Mouse (Mus musculus): ENCODE results near the gene Bglap.
"Not testable (repeated sequence)": the region's sequence is repeated elsewhere in the genome, so short reads cannot be mapped to it uniquely, and the experiment has no call there.

The Bglap gene

GRCm38 (mm10) chr3:88393776-88394375, 9.6 kb upstream of the Bglap start:
- DNase-seq (ENCODE audit: low spot score) = no peak

- DNase-seq (ENCODE audit: low spot score) = not testable (repeated sequence)
These were observed 1.9 kb downstream of the Bglap start for GRCm38 (mm10) chr3:88382383-88382782.

GRCm38 (mm10) chr3:88381389-88382315, 2.6 kb downstream of the Bglap start:
- peak; percentile 61 for DNase-seq (ENCODE audit: low spot score)

- not testable (repeated sequence) for DNase-seq (ENCODE audit: low spot score)
These were observed 5.7 kb downstream of the Bglap start, which contains the start of gene Bglap2 for GRCm38 (mm10) chr3:88378599-88378998. Gene Bglap2, minus strand, starts transcription at chr3:88378699.

- not testable (repeated sequence) for DNase-seq (ENCODE audit: low spot score)
These were observed 7.6 kb downstream of the Bglap start for GRCm38 (mm10) chr3:88376644-88377043.

GRCm38 (mm10) chr3:88375750-88376626, 8.3 kb downstream of the Bglap start:
- DNase-seq (ENCODE audit: low spot score) = peak; percentile 71

GRCm38 (mm10) chr3:88372643-88373042, 11.6 kb downstream of the Bglap start, which contains the start of gene Bglap3:
Gene Bglap3, minus strand, starts transcription at chr3:88372743.
- DNase-seq (ENCODE audit: low spot score) = not testable (repeated sequence)

GRCm38 (mm10) chr3:88368511-88368910, 15.8 kb downstream of the Bglap start:
- not testable (repeated sequence) for DNase-seq (ENCODE audit: low spot score)

- DNase-seq (ENCODE audit: low spot score) = not testable (repeated sequence)
These were observed 16.7 kb downstream of the Bglap start for GRCm38 (mm10) chr3:88367517-88367916.

GRCm38 (mm10) chr3:88366830-88367428, 17.3 kb downstream of the Bglap start:
- peak; percentile 42 for DNase-seq (ENCODE audit: low spot score)

GRCm38 (mm10) chr3:88365705-88366361, 18.4 kb downstream of the Bglap start:
- no peak for DNase-seq (ENCODE audit: low spot score)

- peak; percentile 83 for DNase-seq (ENCODE audit: low spot score)
These were observed 19.9 kb downstream of the Bglap start, which contains the start of gene Paqr6 for GRCm38 (mm10) chr3:88364337-88364736. Gene Paqr6, plus strand, starts transcription at chr3:88364584.

- no peak for DNase-seq (ENCODE audit: low spot score)
These were observed 20.6 kb downstream of the Bglap start for GRCm38 (mm10) chr3:88363700-88364099.

- DNase-seq (ENCODE audit: low spot score) = no peak
These were observed 22.5 kb downstream of the Bglap start for GRCm38 (mm10) chr3:88361612-88362313.

- DNase-seq (ENCODE audit: low spot score) = no peak
These were observed 23.2 kb downstream of the Bglap start for GRCm38 (mm10) chr3:88361096-88361495.

- no peak for DNase-seq (ENCODE audit: low spot score)
These were observed 24.3 kb downstream of the Bglap start for GRCm38 (mm10) chr3:88359989-88360388.

- no peak for DNase-seq (ENCODE audit: low spot score)
These were observed 24.7 kb downstream of the Bglap start for GRCm38 (mm10) chr3:88359584-88359983.

- peak; percentile 24 for DNase-seq (ENCODE audit: low spot score)
These were observed 29.7 kb downstream of the Bglap start for GRCm38 (mm10) chr3:88354396-88355165.

- DNase-seq (ENCODE audit: low spot score) = no peak
These were observed 31.4 kb downstream of the Bglap start for GRCm38 (mm10) chr3:88352907-88353306.
